Mouse (Mus musculus) induced T-regulatory cell, adult 2 months (primary cell): ENCODE measurements at regions not wholly inside any gene's neighbourhood (a gene's known extent, or its start where the extent isn't known, plus 50 kb on each side); places are given as distances from the start of the nearest gene placed in this dataset.

ENCODE experiments used
- DNase-seq: peaks from one replicate; pipeline ENCODE4 v3.0.0-alpha.2; 2012; ENCODE audit warnings: low read depth

DNA sequence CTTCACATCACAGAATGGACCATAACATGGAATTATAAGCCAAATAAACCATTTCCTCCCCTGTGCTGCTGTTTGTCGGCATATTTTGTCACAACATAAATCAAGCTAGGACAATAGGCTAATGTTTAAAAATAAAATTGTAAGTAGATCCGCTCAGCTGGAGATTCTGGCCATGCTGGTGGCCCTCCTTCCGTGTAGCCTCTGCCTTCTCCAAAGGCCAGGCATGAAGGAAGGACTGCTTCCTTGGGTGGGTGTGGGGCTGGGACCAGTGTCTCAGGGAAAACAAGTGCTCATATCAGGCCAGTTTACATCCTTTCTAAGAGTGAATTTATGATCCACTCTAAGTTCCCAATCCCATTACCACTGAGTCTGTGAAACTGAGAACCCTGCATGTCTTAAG, 206.3 kb upstream of the Ppp2r2d start:
- DNase-seq: no peak

DNA sequence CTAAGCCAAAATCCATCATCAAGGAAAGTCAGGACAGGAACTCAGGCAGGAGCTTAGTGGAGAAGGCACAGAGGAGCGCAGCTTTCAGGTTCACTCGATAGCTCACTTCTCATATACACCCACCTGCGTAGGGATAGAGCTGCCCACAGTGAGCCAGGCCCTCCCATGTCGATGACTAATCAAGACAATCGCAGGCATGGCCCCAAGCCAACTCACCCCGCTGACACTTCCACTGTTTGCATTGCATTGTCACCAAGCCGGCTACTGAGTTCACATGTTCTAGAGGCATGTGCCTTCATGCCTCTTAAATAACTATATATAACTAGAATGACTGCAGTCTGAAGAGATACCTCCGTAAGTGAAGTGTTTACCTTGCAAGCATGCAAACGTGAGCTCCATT, 219.8 kb upstream of the Ppp2r2d start:
- DNase-seq: no peak

DNA sequence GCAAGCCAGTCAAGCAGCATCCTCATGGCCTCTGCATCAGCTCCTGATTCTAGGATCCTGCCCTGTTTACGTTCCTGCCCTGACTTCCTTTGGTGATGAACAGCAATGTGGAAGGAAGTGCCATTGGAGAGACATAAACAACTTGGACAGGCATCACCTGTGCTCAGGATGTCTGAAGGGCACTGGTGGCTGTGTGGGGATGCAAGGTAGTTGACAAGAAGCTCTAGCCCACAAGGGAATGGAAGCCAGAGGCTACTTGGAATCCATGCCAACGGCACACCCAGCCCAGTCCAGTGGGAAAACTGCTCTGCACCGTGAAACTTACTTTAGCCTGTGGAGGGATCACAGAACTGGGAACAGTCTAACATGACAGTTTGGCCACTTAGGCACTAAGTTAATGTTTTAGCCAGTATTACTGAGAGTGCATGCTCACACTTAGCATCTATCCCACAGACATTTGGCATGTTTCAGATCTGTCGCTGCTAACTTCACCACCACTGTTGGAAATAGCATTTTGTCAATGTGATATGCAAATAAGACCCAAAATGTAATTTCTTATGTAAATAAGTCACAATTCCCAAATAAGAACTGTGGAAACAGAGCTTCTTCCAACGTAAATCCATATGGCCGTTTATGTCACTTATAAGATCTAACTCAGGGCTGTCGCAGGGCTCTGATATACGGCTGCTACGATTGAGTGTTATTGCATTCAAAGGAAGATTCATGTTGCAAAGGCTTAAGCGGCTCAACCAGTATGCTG, 223.5 kb upstream of the Tcerg1l start:
- DNase-seq: no peak

DNA sequence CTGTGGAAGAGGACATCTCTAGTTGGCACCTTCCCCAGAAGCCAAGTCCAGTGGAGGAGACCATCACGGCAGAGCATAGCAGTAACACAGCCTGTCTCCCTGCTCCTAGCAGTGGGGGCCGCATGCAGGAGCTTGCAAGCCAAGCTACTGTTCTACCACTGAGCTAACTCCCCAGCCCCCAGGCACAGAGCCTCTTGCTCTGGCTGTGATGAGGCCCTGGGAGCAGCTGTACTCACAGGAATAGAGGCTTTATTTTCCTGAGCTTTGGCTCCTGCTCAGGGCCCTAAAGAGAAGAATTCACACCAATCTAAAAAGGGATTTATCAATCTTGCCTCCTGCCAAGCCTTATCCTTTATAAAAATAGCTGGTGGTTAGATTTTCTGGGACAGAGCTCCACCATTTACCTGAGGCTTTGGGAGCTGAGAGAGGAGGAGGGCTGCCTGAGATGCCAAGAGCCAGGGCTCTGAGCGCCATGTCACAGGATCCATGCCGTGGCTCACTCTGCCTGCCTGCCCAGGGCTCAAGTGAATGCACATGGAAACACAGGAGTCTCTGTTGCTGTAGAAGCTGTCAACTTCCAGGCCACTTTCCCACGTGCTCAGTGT, 222.7 kb upstream of the Tcerg1l start:
- no peak for DNase-seq

DNA sequence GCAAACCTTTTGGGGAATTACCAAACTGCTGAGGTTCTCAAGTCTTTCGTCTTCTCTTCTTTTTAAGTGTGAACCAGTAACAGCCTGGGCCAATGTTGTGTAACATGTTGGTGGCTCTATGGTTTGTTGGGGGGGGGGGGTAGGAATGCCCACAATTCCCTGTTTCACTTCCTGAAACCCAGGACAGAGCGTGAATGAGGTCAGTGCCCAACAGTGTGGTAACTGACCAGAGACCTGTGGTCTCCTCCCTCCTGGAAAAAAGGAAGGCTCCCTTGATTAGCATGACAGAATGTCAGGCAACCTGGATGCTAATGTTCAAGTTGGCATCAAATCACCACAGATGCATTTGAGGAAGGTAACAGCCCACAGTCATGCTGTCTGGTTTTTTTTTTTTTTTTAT, 218.9 kb upstream of the Tcerg1l start:
- no peak for DNase-seq

DNA sequence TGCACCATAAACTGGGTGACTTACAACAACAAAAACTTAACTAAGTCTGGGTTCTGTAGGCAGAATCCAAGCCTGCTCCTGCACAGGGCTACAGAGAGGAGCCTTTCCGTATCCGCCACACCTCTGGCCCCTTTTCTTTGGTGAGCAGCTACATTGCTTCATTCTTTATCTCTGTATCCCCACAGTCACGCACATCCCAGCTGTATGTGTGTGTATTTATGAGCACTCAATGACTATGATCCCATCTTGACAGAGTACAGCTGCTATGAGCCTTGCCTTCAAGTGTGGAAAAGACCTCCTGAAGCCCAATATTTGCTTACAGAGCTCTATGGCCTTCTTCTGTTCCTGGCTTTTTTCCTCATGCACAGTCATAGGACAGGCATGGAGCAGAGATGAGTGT, 212.1 kb upstream of the Tcerg1l start:
- DNase-seq: no peak

DNA sequence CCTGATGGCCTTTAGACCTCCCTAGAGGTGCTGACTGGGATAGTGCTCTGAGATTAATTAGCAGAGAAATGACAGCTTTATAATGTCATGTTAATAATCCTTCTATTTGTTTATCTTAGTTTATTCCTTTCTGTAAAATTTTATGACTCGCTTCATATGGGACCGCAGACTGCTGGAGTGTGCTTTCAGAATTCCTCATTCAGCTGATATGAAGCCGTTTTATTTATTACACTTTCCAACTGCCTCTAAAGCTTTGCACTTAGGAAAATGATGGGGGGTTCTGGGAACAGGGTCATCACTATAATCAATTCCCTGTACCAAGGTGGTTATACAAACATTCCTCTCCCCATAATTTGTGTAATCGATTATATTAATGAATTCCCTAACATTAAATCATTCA, 211.6 kb upstream of the Tcerg1l start:
- no peak for DNase-seq

DNA sequence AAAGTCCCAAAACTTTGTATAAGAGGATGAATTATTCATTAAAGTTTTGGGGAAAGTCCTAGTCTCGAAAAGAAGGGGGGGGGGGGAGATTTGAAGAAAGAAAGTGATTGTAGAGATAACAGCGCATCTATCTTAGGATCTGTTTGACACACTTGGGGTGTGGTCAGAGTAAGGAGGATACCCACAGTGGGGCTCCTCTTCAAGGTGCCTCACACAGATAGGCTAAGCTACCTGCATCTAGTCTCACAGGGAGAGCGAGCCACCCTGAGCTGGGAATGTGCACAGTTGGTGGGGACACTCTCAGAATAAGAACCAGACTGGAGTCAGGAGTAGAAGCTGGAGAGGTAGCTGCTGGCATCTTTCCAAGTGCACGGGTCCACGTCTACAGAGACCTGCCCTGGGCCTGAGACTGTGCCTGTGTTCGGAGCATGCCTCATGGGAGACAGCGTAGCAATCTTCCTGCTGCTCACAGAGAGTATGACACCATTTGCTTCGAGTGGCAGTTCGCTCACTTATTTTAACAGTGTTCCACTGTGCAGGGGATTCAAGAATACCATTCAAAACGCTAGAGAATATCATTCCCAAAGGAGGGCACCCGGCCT, 208.9 kb upstream of the Tcerg1l start:
- DNase-seq: no peak

DNA sequence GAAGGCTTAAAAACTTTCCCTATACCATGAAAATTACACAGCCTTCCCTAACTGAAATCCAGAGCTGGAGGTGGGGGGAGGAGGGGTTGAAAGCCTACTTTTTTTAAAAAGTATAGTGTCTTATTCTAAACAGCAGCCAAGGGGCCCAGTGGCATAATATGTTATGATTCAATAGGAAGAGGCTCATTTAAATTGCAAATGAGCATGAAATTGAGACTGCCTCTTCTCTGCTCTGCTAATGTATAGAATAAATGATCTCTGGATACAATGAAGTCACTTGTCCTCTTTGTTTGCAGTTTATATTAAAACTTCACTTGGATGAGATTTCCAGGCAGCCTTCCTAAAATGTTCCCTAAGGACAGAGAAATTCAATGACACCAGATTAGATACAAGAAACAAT, 208.4 kb upstream of the Tcerg1l start:
- no peak for DNase-seq

DNA sequence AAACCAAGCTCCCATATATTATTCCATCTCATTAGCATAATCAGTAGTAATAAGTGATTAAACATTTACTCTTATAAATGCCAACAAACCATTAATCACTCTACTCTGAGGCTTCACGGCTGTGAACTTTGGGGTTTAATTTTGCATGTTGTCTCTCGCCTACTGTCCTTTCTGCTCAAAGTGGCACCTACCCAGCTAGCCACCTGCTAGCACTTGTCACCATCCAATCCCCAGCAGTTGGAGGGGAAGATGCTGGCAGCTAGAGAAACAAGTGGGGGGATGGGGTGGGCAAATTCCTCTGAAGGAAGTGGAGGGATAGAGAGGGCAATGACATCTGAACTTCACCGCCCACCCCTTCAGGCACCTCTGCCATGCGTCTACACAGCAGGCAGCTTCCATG, 204.2 kb upstream of the Tcerg1l start:
- DNase-seq: no peak

DNA sequence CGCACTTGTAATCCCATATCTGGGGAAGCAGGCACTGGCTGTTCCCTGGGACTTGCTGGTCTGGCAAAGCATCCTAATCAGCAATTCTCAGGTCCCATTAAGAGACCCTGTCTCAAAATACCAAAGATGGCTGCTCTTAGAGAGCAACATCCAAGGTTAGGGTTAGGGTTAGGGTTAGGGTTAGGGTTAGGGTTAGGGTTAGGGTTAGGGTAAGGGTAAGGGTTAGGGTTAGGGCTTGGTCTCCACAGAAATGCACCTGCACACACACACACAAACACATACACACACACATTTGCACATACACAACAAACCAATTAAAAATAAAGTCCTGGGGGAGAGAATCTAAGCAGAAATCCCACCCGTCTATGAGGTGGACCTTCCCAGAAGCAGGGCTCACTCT, 195.8 kb upstream of the Tcerg1l start:
- no peak for DNase-seq

DNA sequence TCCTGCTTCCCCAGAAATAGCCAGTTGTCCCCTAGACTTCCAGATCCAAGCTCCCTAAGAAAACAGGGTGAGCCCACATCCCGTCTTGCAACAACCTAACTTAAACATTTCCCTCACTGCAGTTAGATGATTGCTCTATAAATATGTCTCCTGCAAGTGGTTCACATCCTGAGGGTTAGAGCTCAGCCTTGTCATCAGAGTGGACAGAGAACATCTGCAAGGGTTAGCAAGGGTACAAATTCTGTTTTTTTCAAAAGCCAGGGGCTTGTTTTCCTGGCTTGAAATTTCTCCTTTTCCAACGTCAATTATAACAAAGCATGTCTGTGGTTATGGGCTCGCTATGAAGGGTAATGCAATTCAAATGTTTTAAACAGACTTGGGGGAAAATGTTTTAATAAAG, 169.8 kb upstream of the Tcerg1l start:
- no peak for DNase-seq

DNA sequence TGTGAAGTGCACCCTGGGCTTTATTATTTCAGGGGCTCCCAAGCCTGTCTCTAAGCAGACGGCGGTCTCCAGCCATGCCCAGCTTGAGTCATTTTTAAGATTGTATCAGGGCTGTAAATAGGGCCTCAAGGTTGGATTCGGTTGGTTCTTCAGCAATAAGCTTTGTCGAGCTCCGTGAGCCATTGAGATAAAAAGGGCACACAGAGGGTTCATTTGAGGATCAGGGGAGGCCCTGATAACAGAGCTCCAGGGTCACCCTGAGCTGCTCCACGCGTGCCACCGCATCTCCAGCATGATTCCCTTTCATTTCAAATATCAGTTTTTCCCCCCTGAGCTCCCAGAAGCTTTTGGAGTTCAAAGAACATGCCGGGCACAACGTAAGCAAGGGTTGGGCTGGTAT, 154.1 kb upstream of the Tcerg1l start:
- no peak for DNase-seq

DNA sequence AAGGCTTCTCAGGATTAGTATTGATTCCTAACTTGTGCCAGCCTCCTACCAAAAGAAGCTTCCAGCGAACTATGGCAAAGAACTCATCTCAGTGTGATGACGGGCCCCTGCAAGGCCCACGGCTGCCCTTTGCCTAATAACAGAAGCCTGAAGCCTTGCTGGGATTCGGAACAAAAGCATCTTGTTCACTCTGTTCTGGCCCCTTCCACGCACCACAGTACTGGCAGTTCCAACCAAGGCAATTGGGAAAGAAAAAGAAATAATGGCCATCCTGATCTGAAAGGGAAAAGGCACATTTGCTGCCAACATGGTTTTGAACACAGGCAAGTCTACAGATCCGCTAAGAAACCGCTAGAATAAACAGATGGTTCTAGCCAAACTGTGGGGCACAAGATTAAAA, 150.4 kb upstream of the Tcerg1l start:
- DNase-seq: no peak

DNA sequence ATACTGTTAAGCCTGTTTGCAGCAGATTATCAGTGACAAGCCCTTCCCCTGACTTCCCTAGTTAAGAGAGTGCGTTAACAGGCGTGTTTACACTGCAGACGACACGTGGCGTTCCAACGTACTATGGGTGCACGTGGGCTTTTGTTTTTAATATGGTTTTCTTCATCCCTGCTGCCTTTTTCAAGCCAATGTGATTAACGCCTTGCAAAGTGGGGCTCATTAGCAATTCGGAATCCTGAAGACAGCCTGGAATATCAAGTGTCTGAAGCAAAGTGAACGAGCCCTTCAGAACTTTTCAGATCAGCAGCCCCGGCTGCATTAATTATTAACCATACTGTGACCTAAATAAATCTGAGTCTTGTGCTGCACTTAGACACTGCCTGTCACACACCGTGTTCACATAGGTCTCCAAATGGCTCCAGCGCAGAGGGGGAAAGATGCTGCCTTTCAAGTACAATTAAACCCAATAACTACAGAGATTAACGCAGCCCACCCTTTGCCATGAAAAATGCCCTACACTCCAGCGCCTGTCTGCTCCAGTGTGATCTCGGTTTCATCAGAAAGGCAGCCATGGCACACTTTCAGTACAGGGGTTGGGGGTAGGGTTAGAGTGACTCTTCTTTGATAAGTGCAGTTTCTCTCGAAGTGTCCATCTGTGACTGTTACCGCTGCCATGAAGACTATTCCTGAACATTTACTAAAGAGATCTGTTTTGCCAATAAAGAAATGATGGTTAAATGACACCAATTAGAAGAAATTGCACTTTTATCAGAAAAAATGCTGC, 140.7 kb upstream of the Tcerg1l start:
- DNase-seq: no peak

DNA sequence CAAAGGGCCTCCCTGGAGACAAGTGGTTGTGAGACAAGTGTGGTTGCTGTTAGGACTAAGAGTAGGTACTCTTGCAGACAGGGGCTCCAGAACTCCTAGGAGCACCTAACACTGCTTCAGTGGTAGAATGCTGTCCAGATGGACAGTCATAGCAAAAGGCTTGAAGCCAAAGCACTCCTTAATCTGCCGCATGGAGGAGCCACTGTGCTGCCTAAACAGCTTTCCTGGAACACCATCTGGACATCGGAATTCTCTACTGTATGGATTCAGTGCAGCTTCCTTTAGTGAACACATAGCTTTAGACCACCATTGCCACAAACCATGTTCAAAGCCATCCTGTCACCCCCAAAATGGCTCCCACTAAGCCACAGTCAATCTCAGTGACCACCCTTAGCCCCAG, 128.6 kb upstream of the Tcerg1l start:
- no peak for DNase-seq

DNA sequence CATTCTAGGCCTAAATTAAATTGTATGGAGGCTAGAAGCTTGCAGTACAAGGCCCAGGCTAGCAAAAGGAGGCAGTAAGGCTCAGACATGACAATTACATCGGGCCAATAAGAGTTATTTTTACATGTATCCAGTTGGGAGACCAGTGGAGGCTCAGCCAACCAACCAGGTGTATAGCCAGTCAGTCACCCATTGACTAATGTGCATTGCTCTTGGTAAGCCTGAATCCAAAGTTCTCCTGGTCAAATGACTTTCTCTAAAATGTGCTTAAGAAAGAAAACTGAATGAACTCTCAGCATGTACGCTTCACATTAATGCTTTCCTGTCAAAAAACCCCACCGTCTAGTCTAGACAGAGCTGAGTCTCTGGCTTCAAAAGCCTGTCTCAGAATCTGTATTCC, 127.4 kb upstream of the Tcerg1l start:
- no peak for DNase-seq

DNA sequence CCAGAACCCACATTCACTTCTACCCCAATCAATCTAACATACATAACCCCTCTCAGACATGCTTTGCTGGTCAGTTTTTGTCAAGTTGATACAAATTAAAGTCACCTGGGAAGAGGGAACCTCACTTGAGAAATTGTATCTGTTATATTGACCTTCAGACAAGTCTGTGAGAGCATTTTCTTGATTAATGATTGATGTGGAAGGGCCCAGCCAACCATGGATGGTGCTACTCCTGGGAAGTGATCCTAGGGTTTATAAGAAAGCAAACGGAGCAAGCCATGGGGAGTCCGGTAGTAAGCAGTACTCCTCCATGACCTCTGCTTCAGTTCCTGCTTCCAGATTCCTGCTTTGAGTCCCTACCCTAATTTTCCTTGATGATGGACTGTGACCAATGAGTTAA, 116.6 kb upstream of the Tcerg1l start:
- DNase-seq: no peak

DNA sequence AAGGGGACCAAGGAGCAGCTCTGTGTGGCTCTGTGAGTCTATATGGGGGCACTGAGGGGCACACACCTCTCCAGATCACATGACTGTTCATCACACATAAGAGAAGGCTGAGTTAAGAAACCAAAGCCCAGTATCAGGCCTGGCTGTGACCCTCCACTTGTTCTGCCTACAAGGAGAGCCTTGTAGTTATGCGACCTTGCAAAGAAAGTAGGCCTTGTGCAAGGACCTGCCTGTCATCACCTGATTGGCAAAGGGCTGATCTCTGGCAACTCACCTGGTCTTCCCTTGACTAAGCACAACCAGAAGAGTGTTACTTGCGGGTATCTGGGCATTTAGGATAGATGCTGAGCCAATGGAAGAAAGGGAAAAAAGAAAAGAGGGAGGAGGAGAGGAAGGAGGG, 107.7 kb upstream of the Tcerg1l start:
- DNase-seq: no peak

DNA sequence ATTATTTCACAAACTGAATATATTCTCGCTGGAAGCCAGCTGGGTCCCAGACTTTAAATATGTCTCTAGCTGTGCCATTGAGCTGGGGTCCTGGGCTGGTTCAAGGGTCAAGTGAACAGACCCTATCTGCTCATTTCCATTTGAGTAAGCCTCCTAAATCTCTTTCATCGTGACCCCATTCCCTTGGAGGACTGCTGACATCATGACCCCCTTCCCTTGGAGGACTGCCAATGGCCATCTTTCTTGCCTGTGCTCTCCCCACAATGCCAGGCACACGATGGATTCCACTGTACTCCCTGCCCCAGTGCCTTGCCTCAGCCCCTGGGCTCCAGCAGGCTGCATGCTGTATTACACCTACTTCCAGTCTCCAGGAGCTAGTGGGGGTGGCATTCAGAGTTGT, 106.5 kb upstream of the Tcerg1l start:
- no peak for DNase-seq

DNA sequence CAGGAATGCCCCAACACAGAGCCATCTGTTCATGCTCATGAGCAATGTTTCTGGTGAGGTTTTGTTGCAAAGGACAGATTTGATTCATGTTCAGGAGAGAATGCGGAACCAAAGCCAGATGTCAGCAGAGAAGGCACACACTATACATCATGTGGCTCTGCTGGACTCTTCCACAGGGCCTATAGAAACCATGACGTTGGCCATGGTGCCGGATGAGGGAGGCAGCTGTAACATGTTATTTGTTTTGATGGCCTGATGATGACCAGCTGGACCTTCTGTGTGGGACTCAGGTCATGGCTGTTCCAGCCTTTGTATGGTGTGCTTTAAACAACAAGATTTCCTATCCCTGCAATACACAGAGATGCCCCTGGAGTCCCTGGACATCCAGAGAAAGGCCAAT, 105.5 kb upstream of the Tcerg1l start:
- DNase-seq: no peak

DNA sequence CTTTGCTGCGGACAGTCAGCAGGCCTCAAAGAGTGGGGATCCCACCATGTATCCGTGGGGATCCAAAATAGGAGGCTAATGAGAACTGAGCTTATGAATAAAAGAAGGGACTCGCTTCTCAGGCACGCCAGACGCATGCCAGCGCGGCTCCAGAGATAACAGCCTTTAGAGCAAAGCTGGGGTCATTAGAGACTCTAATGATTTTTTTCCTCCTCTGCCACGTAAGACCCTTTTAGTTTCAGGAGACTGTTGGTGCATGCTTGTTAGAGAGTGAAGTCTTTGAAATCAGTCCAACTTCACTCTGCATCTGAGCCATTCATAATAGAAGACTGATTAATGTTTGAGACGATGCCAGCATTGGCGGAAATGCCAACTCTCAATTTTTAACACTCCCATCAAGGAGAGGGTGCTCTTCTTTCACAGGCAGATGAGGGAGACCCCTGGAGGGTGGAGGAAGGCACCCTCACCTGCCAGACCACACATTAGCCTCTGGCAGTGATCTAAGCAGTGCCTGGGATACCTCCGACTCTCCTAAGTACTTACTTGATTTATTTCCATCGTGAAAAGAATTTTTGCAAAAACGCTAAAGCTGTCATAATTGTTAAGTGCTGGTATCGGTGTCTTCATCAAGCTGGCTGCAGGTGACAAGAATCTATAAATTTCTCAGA, 104.0 kb upstream of the Tcerg1l start:
- DNase-seq: no peak
